Mouse (Mus musculus) bone marrow, adult 2 months (tissue): Measurements from ENCODE around the gene Copz2.

ENCODE experiments used
- CTCF ChIP-seq: fragments of 200-500 bp; IDR thresholded peaks from 2 replicates; pipeline ENCODE4 v1.5.1; 2011; ENCODE audit warnings: low read length, control low read depth; ENCODE audit not compliant: control insufficient read depth, insufficient read depth
- POLR2A ChIP-seq: fragments of 200-500 bp; IDR thresholded peaks from 2 replicates; pipeline ENCODE4 v1.6.1; 2011; ENCODE audit warnings: low read depth, mild to moderate bottlenecking, control low read depth, low read length, borderline replicate concordance; ENCODE audit not compliant: control insufficient read depth

DNA sequence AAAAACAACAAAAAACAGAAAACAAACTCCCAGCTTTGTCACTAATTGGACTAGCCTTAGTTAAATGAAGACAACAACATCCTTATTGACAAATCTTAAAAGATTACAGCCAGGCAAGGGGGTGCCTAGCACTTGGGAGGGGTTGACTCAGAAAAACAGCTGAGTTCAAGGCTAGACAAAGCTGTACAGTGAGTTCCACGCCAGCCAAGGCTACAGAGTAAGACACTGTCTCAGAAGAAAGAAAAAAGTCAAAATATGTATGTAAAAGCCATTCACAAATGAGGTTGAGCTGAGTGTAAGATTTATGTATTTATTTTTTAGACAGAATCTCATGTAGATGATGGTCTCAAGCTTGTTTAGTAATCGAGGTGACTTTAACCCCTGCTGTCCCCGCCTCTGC, 9.8 kb upstream of the Copz2 start:
- TF ChIP-seq CTCF (no peak), POLR2A (no peak)
